Mouse (Mus musculus) common myeloid progenitor, adult 5-6 weeks (primary cell): ENCODE measurements around the gene Magi2. TPM values are rescaled to one million over a fixed set of nuclear protein-coding genes. Genes with fewer than 3 reads are reported as not detected.
"Not testable (repeated sequence)": the region's sequence is repeated elsewhere in the genome, so short reads cannot be mapped to it uniquely, and the experiment has no call there.

Experiments used
- ATAC-seq: replicated peaks from 2 replicates; pipeline ENCODE4 v1.8.0; 2016; ENCODE audit warnings: low read depth, mild to moderate bottlenecking, moderate TSS enrichment, inconsistent platforms; ENCODE audit not compliant: poor library complexity, severe bottlenecking
- total RNA-seq: library from RNA; stranded (forward); fragments of 200-1000, 187-1606 nt; gene quantifications from 2 replicates; pipeline ENCODE4 v1.2.3, GENCODE M21; 2017

Gene Magi2
- total RNA-seq, 1 experiment from 2014 or later = 1.2 TPM

GRCm38 (mm10) chr5:20197395-20197794 is 970.6 kb downstream of the Magi2 start:
- ATAC-seq = no peak

- no peak for ATAC-seq
Observed at GRCm38 (mm10) chr5:20201348-20201747, 974.5 kb downstream of the Magi2 start.

- no peak for ATAC-seq
Observed at GRCm38 (mm10) chr5:20208110-20208509, 981.3 kb downstream of the Magi2 start.

GRCm38 (mm10) chr5:20213299-20213698 is 986.5 kb downstream of the Magi2 start:
- no peak for ATAC-seq

GRCm38 (mm10) chr5:20226471-20227210 is 999.8 kb downstream of the Magi2 start:
- no peak for ATAC-seq

GRCm38 (mm10) chr5:20227912-20228762 is 1001.3 kb downstream of the Magi2 start:
- ATAC-seq = peak; percentile 60

- ATAC-seq = no peak
Observed at GRCm38 (mm10) chr5:20231908-20232307, 1005.1 kb downstream of the Magi2 start.

GRCm38 (mm10) chr5:20241523-20241922 is 1014.7 kb downstream of the Magi2 start:
- no peak for ATAC-seq

GRCm38 (mm10) chr5:20242496-20242895 is 1015.7 kb downstream of the Magi2 start:
- ATAC-seq = no peak

GRCm38 (mm10) chr5:20249382-20249781 is 1022.5 kb downstream of the Magi2 start:
- ATAC-seq = no peak

- ATAC-seq = no peak
Observed at GRCm38 (mm10) chr5:20251541-20251940, 1024.7 kb downstream of the Magi2 start.

- peak; percentile 83 for ATAC-seq
Observed at GRCm38 (mm10) chr5:20256150-20256868, 1029.5 kb downstream of the Magi2 start.

GRCm38 (mm10) chr5:20256933-20257332 is 1030.1 kb downstream of the Magi2 start:
- no peak for ATAC-seq

GRCm38 (mm10) chr5:20257419-20257818 is 1030.6 kb downstream of the Magi2 start:
- ATAC-seq = no peak

GRCm38 (mm10) chr5:20259719-20260118 is 1032.9 kb downstream of the Magi2 start:
- ATAC-seq = no peak

GRCm38 (mm10) chr5:20272680-20273079 is 1045.8 kb downstream of the Magi2 start:
- not testable (repeated sequence) for ATAC-seq

GRCm38 (mm10) chr5:20275632-20276031 is 1048.8 kb downstream of the Magi2 start:
- ATAC-seq = no peak

- ATAC-seq = no peak
Observed at GRCm38 (mm10) chr5:20285080-20285840, 1058.4 kb downstream of the Magi2 start.

GRCm38 (mm10) chr5:20294521-20294920 is 1067.7 kb downstream of the Magi2 start:
- no peak for ATAC-seq

- ATAC-seq = no peak
Observed at GRCm38 (mm10) chr5:20299816-20300215, 1073.0 kb downstream of the Magi2 start.
